Mouse (Mus musculus) mouse embryonic stem cell (cell line): ENCODE data around the gene Gm26920.

Source experiments
- in situ Hi-C, 2 experiments: fragments of 300-500 bp; cut with MboI; formaldehyde crosslinking; loops; 1 replicate in 1 of 2; 3 replicates in 1 of 2; pipeline ENCODE4 v1.14.3; 2019 to 2020; ENCODE audit warnings: low sequenced_read_pairs in 2 of 2, low pct_unique_long_range_greater_than_20kb in 1 of 2, mixed read lengths in 1 of 2; ENCODE audit not compliant: unreplicated experiment in 1 of 2

Gm26920 gene

GRCm38 (mm10) chr7:30064622-30065021 lies 25.6 kb downstream of the Gm26920 start:
- in situ Hi-C loops, result loop anchor here in 1 of 2 experiments (10.0 kb wide), 2 partner anchors 110 to 210 kb away; partner anchors contain the start of genes Zfp420, Zfp74 and Zfp940

- in situ Hi-C loops, result loop anchor here in 1 of 2 experiments (10.0 kb wide), 2 partner anchors 108 to 208 kb away; partner anchors contain the start of genes Zfp420, Zfp74 and Zfp940
These were observed 27.7 kb downstream of the Gm26920 start for GRCm38 (mm10) chr7:30062478-30062877.

- in situ Hi-C loops, result loop anchor here in 1 of 2 experiments (10.0 kb wide), 2 partner anchors 106 to 206 kb away; partner anchors contain the start of genes Zfp420, Zfp74 and Zfp940
These were observed 29.9 kb downstream of the Gm26920 start for GRCm38 (mm10) chr7:30060341-30060740.

- in situ Hi-C loops, result no loop called here
These were observed 36.6 kb downstream of the Gm26920 start for GRCm38 (mm10) chr7:30053591-30053990.

- in situ Hi-C loops, result no loop called here
These were observed 39.2 kb downstream of the Gm26920 start, which contains the start of gene Zfp14 for GRCm38 (mm10) chr7:30050882-30051548. Zfp14 (minus strand) TSS chr7:30051380.

- in situ Hi-C loops, result no loop called here
These were observed 42.1 kb downstream of the Gm26920 start for GRCm38 (mm10) chr7:30048126-30048525.

- in situ Hi-C loops, result no loop called here
These were observed 45.9 kb downstream of the Gm26920 start for GRCm38 (mm10) chr7:30044354-30044753.

- in situ Hi-C loops, result no loop called here
These were observed 55.9 kb downstream of the Gm26920 start for GRCm38 (mm10) chr7:30034331-30034730.

- in situ Hi-C loops, result no loop called here
These were observed 58.8 kb downstream of the Gm26920 start for GRCm38 (mm10) chr7:30031379-30031778.

GRCm38 (mm10) chr7:30030677-30031076 lies 59.5 kb downstream of the Gm26920 start:
- in situ Hi-C loops, result no loop called here

GRCm38 (mm10) chr7:30028572-30028971 lies 61.6 kb downstream of the Gm26920 start:
- in situ Hi-C loops, result no loop called here

GRCm38 (mm10) chr7:30027331-30027730 lies 62.9 kb downstream of the Gm26920 start:
- in situ Hi-C loops, result no loop called here

- in situ Hi-C loops, result no loop called here
These were observed 64.9 kb downstream of the Gm26920 start for GRCm38 (mm10) chr7:30025358-30025757.

GRCm38 (mm10) chr7:30023800-30024199 lies 66.4 kb downstream of the Gm26920 start:
- in situ Hi-C loops, result no loop called here

GRCm38 (mm10) chr7:30023324-30023723 lies 66.9 kb downstream of the Gm26920 start:
- in situ Hi-C loops, result no loop called here

- in situ Hi-C loops, result no loop called here
These were observed 70.7 kb downstream of the Gm26920 start for GRCm38 (mm10) chr7:30019543-30019942.

GRCm38 (mm10) chr7:30017226-30017625 lies 73.0 kb downstream of the Gm26920 start:
- in situ Hi-C loops, result no loop called here

GRCm38 (mm10) chr7:30012956-30013363 lies 77.2 kb downstream of the Gm26920 start:
- in situ Hi-C loops, result no loop called here

- in situ Hi-C loops, result no loop called here
These were observed 79.5 kb downstream of the Gm26920 start for GRCm38 (mm10) chr7:30010551-30011195.
